Mouse (Mus musculus) forebrain, embryonic 14.5 days (tissue): Measurements from ENCODE around the gene Ccl4. TPM values are rescaled to one million over a fixed set of nuclear protein-coding genes. Genes with fewer than 3 reads are reported as not detected.

ENCODE experiments used
- ATAC-seq: fragments of 200-750 bp; cut with Nextera tagmentation; 2 replicates; pipeline ENCODE4 v1.8.0; 2017; ENCODE audit warnings: mild to moderate bottlenecking, moderate library complexity
- DNase-seq: peaks from one replicate; pipeline ENCODE4 v3.0.0-alpha.2; 2015; ENCODE audit warnings: low spot score
- H3K27ac ChIP-seq: fragments of 300-500 bp; sonication (generic); 2 replicates; pipeline ENCODE4 v1.5.1; 2014; ENCODE audit warnings: low read depth, mild to moderate bottlenecking, control low read depth, low read length, moderate library complexity
- H3K27me3 ChIP-seq: fragments of 300-500 bp; sonication (generic); replicated peaks from 2 replicates; pipeline ENCODE4 v1.6.1; 2014; ENCODE audit warnings: low read length, control low read depth, mixed read lengths; ENCODE audit not compliant: control insufficient read depth, insufficient read depth
- H3K36me3 ChIP-seq: fragments of 300-500 bp; sonication (generic); 2 replicates; pipeline ENCODE4 v1.6.1; 2014; ENCODE audit warnings: low read length, control low read depth; ENCODE audit not compliant: control insufficient read depth, insufficient read depth
- H3K4me1 ChIP-seq: fragments of 300-500 bp; sonication (generic); 2 replicates; pipeline ENCODE4 v1.6.1; 2014; ENCODE audit warnings: antibody characterized with exemption, low read length, control low read depth; ENCODE audit not compliant: control insufficient read depth, insufficient read depth
- H3K4me2 ChIP-seq: fragments of 300-500 bp; sonication (generic); 2 replicates; pipeline ENCODE4 v1.6.1; 2014; ENCODE audit warnings: mild to moderate bottlenecking, control low read depth, low read length
- H3K4me3 ChIP-seq: fragments of 300-500 bp; sonication (generic); 2 replicates; pipeline ENCODE4 v1.5.1; 2014; ENCODE audit warnings: low read depth, low read length, control low read depth
- H3K9ac ChIP-seq: fragments of 300-500 bp; sonication (generic); 2 replicates; pipeline ENCODE4 v1.6.1; 2014; ENCODE audit warnings: mild to moderate bottlenecking, low read length, control low read depth, moderate library complexity
- H3K9me3 ChIP-seq: fragments of 300-500 bp; sonication (generic); replicated peaks from 2 replicates; pipeline ENCODE4 v1.6.1; 2016; ENCODE audit warnings: low read length, control low read depth, mixed read lengths; ENCODE audit not compliant: control insufficient read depth
- WGBS: fragments of 180-500 bp; shearing (Covaris S2); extraction: QIAGEN DNeasy Blood & Tissue Kit; methylation state at CpG from one replicate; pipeline ENCODE4 v1.1.7; 2014; 5-methylcytosine and 5-hydroxymethylcytosine counted together
- polyA plus RNA-seq: library from polyadenylated mRNA; unstranded; fragments of >200 nt; fragmentation: Nextera tagmentation; extraction: Ambion mirVana; gene quantifications from 2 replicates; pipeline ENCODE4 v1.2.1, GENCODE M21; 2014

The Ccl4 gene
- polyA plus RNA-seq, 1 experiment from 2014 or later: 0.56 TPM

DNA sequence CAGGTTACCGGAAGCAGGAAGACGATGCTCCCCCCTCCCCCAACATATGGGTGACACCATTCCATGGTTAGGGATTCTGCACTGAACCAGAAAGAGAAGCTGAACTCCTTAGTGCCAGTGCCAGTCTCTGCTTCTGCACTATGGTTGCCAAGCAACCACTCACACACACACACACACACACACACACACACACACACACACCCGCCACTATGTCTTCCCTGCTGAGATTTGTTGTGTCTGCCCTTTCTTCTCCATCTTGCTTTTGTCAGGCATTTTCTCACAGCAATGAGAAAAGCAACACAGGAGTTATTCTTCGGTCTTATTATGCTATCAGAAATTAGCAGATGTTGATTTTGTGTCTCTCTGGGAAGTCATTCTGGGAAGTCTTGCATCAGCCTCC, 28.0 kb upstream of the Ccl4 start:
- no peak overlapping the region for H3K4me3 ChIP-seq
- H3K4me1 ChIP-seq: no peaks in the 10 kb centered on the region
- H3K9ac ChIP-seq: no peak overlapping the region
- ATAC-seq: no peak
- H3K4me2 ChIP-seq: no peak overlapping the region
- no peaks in the 10 kb centered on the region for H3K27me3 ChIP-seq
- WGBS: 32% methylated on average over 4 of the region's 4 CpGs
- H3K9me3 ChIP-seq: no peaks in the 10 kb centered on the region
- H3K27ac ChIP-seq: no peak overlapping the region
- DNase-seq: peak; percentile 40
- no peaks in the 10 kb centered on the region for H3K36me3 ChIP-seq

DNA sequence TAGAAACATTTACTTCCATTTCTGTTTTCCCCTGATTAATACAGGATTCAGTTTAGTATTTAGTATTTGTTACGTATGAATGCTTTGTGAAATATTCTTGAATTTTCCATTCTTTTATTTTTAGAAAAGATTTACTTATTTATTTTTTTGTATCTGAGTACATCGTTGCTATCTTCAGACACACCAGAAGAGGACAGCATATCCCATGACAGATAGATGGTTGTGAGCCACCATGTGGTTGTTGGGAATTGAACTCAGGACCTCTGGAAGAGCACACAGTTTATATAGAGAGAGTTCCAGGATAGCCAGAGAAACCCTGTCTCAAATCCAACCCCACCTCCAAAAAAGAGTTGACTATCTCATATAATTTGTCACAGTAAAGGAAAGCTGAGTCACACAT, 27.5 kb upstream of the Ccl4 start:
- DNase-seq: no peak

DNA sequence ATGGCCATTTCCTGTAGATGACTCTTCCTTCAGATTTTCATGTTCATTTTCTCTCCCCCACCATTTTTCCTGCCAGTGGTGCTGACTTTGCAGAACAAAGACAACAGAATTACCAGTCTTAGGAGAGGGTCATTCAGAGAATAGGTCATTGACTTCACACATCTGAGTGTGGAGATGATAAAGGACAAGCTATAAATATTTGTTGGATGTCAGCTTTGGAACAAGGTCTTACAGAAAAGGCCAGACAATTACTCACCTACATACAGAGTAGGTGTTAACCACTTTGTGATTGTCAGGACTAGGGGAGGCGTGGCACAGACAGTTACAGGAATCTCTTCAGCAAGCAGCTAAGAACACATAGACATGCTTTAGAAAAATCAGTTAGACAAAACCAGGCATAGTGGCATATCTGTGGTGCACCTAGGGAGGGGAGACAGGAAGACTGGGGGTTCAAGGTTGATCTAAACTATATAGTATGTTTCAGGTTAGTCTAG, 25.6 kb upstream of the Ccl4 start:
- H3K4me3 ChIP-seq: no peak overlapping the region
- no peak overlapping the region for H3K9ac ChIP-seq
- no peaks in the 10 kb centered on the region for H3K4me1 ChIP-seq
- no peaks in the 10 kb centered on the region for H3K9me3 ChIP-seq
- WGBS: 81% methylated on average over 1 of the region's 1 CpGs
- H3K27ac ChIP-seq: no peak overlapping the region
- no peaks in the 10 kb centered on the region for H3K27me3 ChIP-seq
- no peak for DNase-seq
- no peak for ATAC-seq
- H3K36me3 ChIP-seq: no peaks in the 10 kb centered on the region
- no peak overlapping the region for H3K4me2 ChIP-seq

More for the DNA sequence above, 27.5 kb upstream of the Ccl4 start:
- Histone ChIP-seq H3K36me3 (no peaks in the 10 kb centered on the region), H3K9ac (no peak overlapping the region), H3K27me3 (no peaks in the 10 kb centered on the region), H3K4me1 (no peaks in the 10 kb centered on the region), H3K27ac (no peak overlapping the region), H3K4me3 (no peak overlapping the region), H3K4me2 (no peak overlapping the region), H3K9me3 (no peaks in the 10 kb centered on the region)
- 87% methylated on average over 2 of the region's 2 CpGs for WGBS
- ATAC-seq: no peak

DNA sequence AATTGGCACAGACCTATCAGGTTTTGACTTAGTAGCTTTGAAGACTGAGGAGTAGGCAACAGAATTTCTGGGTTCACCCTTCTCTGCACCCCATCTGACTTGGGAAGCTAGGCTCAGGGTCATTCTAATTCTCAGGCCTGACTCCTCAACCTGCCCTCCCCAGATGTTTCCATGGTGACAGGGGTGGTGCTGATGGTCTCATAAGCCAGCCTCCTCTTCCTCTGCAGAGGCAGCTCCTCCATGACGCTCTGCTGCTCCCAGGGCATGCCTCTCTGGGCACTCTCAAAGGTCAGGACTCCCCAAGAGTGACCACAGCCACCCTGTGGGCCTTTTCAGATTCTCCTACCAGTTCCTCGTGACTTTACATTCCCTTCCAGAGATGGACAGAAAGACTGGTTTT, 23.4 kb upstream of the Ccl4 start:
- WGBS: 53% methylated on average over 2 of the region's 2 CpGs

GRCm38 (mm10) chr11:83639533-83639932, 22.9 kb upstream of the Ccl4 start:
- 71% methylated on average over 3 of the region's 3 CpGs for WGBS
- Histone ChIP-seq H3K27ac (no peak overlapping the region), H3K4me1 (no peaks in the 10 kb centered on the region), H3K9me3 (no peaks in the 10 kb centered on the region), H3K36me3 (no peaks in the 10 kb centered on the region), H3K4me3 (no peak overlapping the region), H3K9ac (no peak overlapping the region), H3K4me2 (no peak overlapping the region), H3K27me3 (no peaks in the 10 kb centered on the region)
- no peak for DNase-seq
- no peak for ATAC-seq

More for the DNA sequence above, 23.4 kb upstream of the Ccl4 start:
- no peak for DNase-seq
- no peak overlapping the region for H3K4me3 ChIP-seq
- no peaks in the 10 kb centered on the region for H3K9me3 ChIP-seq
- H3K27me3 ChIP-seq: no peaks in the 10 kb centered on the region
- no peak for ATAC-seq
- H3K27ac ChIP-seq: no peak overlapping the region
- H3K9ac ChIP-seq: no peak overlapping the region
- H3K36me3 ChIP-seq: no peaks in the 10 kb centered on the region
- H3K4me2 ChIP-seq: no peak overlapping the region
- H3K4me1 ChIP-seq: no peaks in the 10 kb centered on the region

DNA sequence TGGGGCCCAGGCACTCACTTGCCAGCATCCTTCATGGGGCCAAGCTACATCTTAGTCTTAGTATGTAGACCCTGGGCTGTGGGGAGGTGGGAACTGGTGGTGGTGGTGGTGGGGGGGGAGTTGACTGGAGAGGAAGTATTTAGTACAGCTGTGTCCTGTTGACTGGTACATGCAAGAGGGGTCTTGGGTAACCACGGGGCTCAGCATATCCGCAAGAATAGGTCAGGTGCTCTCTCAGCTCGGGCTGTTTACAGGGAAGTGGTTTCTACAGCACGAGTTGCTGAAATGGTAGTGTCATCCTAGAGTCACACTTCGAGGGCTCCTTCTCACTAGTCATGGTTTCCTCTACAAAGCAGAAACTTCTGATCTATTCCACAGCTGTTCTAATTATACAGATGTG, 22.2 kb upstream of the Ccl4 start:
- Histone ChIP-seq H3K27ac (no peak overlapping the region), H3K4me1 (no peaks in the 10 kb centered on the region), H3K9ac (no peak overlapping the region), H3K4me2 (no peak overlapping the region), H3K4me3 (no peak overlapping the region), H3K27me3 (no peaks in the 10 kb centered on the region), H3K36me3 (no peaks in the 10 kb centered on the region), H3K9me3 (no peaks in the 10 kb centered on the region)
- no peak for DNase-seq
- WGBS: 89% methylated on average over 5 of the region's 5 CpGs
- no peak for ATAC-seq

DNA sequence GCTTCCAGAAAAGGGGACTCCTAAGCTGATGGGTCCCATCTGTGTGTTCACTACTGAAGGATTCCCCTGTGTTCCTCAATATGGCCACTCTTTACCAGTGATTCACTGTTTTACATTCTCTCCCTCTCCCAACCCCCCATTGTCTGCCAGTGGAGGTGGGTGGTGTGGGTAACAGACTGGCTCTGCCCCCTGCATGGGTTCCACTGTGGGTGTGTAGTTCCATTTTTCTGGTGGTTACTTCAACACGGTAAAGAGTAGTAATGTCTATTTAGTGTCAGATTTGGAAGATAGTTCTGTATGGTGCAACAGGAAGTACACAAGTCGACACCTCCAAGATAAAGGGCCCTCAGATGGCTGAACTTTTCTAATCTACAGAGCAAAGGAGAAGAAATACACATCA, 21.2 kb upstream of the Ccl4 start:
- ATAC-seq: no peak
- WGBS: 87% methylated on average over 2 of the region's 2 CpGs
- no peaks in the 10 kb centered on the region for H3K27me3 ChIP-seq
- no peaks in the 10 kb centered on the region for H3K4me1 ChIP-seq
- no peaks in the 10 kb centered on the region for H3K9me3 ChIP-seq
- no peak overlapping the region for H3K4me2 ChIP-seq
- no peak overlapping the region for H3K27ac ChIP-seq
- H3K9ac ChIP-seq: no peak overlapping the region
- no peak for DNase-seq
- no peak overlapping the region for H3K4me3 ChIP-seq
- no peaks in the 10 kb centered on the region for H3K36me3 ChIP-seq

DNA sequence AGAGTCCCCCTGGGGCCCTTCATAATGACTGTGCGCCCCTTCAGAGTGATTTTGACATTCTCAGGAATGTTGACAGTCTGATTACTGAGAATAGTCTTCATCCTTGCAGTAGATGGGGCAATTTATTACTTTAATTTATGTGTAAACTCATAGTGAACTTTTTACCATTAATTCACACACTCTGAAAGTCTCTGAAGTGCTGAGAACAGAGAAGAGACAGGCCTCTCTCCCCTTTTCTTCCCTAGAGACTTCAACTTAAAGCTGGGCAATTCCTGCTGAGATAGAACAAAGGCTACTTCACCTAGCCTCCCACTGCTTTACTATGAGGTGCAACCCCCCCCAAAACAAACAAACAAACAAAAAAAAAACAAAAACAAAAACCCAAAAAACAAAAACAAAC, 16.9 kb upstream of the Ccl4 start, which contains the start of gene Rpl9-ps1:
TSS of gene Rpl9-ps1 (minus strand) at position 101 of the 400 bp plus-strand sequence.
- DNase-seq (no peak), ATAC-seq (no peak)
- H3K4me2 ChIP-seq: no peak within 1 kb of the TSS
- H3K4me1 ChIP-seq: no peaks in the 10 kb centered on the region
- no peak within 1 kb of the TSS for H3K4me3 ChIP-seq
- no peaks in the 10 kb centered on the region for H3K27me3 ChIP-seq
- no peaks in the 10 kb centered on the region for H3K9me3 ChIP-seq
- no peak within 1 kb of the TSS for H3K27ac ChIP-seq
- WGBS: 91% methylated on average over 1 of the region's 1 CpGs
- no peak within 1 kb of the TSS for H3K9ac ChIP-seq
- no peaks in the 10 kb centered on the region for H3K36me3 ChIP-seq

- 92% methylated on average over 6 of the region's 6 CpGs for WGBS
- Histone ChIP-seq H3K4me1 (no peaks in the 10 kb centered on the region), H3K9ac (no peak overlapping the region), H3K9me3 (no peaks in the 10 kb centered on the region), H3K27ac (no peak overlapping the region), H3K36me3 (no peaks in the 10 kb centered on the region), H3K4me3 (no peak overlapping the region), H3K27me3 (no peaks in the 10 kb centered on the region), H3K4me2 (no peak overlapping the region)
- DNase-seq (no peak), ATAC-seq (no peak)
Observed at GRCm38 (mm10) chr11:83646356-83647149, 15.8 kb upstream of the Ccl4 start.
